Mouse (Mus musculus) lung, embryonic 14.5 days (tissue): ENCODE data around the gene Slit3. TPM values are rescaled to one million over a fixed set of nuclear protein-coding genes. Genes with fewer than 3 reads are reported as not detected.

Experiments used
- ATAC-seq: fragments of 200-750 bp; cut with Nextera tagmentation; 2 replicates; pipeline ENCODE4 v1.8.0; 2017; ENCODE audit warnings: mild to moderate bottlenecking, moderate TSS enrichment, moderate library complexity; ENCODE audit not compliant: insufficient read depth
- DNase-seq: peaks from one replicate; pipeline ENCODE4 v3.0.0-alpha.2; 2015
- H3K27ac ChIP-seq: fragments of 300-500 bp; sonication (generic); 2 replicates; pipeline ENCODE4 v1.5.1; 2014; ENCODE audit warnings: low read depth, mild to moderate bottlenecking, moderate library complexity
- H3K27me3 ChIP-seq: fragments of 300-500 bp; sonication (generic); 2 replicates; pipeline ENCODE4 v1.6.1; 2014; ENCODE audit warnings: low read length, control low read depth; ENCODE audit not compliant: insufficient read depth
- H3K36me3 ChIP-seq: fragments of 300-500 bp; sonication (generic); 2 replicates; pipeline ENCODE4 v1.6.1; 2014; ENCODE audit warnings: control low read depth; ENCODE audit not compliant: insufficient read depth
- H3K4me1 ChIP-seq: fragments of 300-500 bp; sonication (generic); 2 replicates; pipeline ENCODE4 v1.6.1; 2014; ENCODE audit warnings: antibody characterized with exemption, control low read depth; ENCODE audit not compliant: insufficient read depth
- H3K4me2 ChIP-seq: fragments of 300-500 bp; sonication (generic); 2 replicates; pipeline ENCODE4 v1.6.1; 2014; ENCODE audit warnings: mild to moderate bottlenecking
- H3K4me3 ChIP-seq: fragments of 300-500 bp; sonication (generic); 2 replicates; pipeline ENCODE4 v1.5.1; 2014; ENCODE audit warnings: low read depth, low read length
- H3K9ac ChIP-seq: fragments of 300-500 bp; sonication (generic); 2 replicates; pipeline ENCODE4 v1.6.1; 2014
- H3K9me3 ChIP-seq: fragments of 300-500 bp; sonication (generic); 2 replicates; pipeline ENCODE4 v1.6.1; 2016; ENCODE audit warnings: low read depth, low read length, control low read depth
- CTCF ChIP-seq: IDR thresholded peaks from 2 replicates; pipeline ENCODE4 v1.5.1; 2016; ENCODE audit warnings: antibody characterized with exemption, low read depth
- WGBS: fragments of 180-500 bp; shearing (Covaris S2); extraction: QIAGEN DNeasy Blood & Tissue Kit; methylation state at CpG from one replicate; pipeline ENCODE4 v1.1.7; 2014; 5-methylcytosine and 5-hydroxymethylcytosine counted together
- polyA plus RNA-seq: library from polyadenylated mRNA; unstranded; fragments of >200 nt; fragmentation: Nextera tagmentation; extraction: Ambion mirVana; gene quantifications from 2 replicates; pipeline ENCODE4 v1.2.1, GENCODE M21; 2014

The Slit3 gene
- polyA plus RNA-seq, 1 experiment from 2014 or later, result 37.3 TPM

- Histone ChIP-seq H3K9ac (no peak overlapping the region), H3K27me3 (no peaks in the 10 kb centered on the region), H3K4me2 (no peak overlapping the region), H3K36me3 (no peaks in the 10 kb centered on the region), H3K9me3 (no peaks in the 10 kb centered on the region), H3K4me1 (no peaks in the 10 kb centered on the region), H3K4me3 (no peak overlapping the region), H3K27ac (no peak overlapping the region)
- peak; percentile 60; the same call in 1 of the 2 replicates for ATAC-seq
- no peak for TF ChIP-seq CTCF
- WGBS, result 44% methylated on average over 6 of the region's 6 CpGs
- peak; percentile 63 for DNase-seq
Measured at GRCm38 (mm10) chr11:35340752-35341151, 219.7 kb downstream of the Slit3 start.

GRCm38 (mm10) chr11:35342486-35342885 is 221.5 kb downstream of the Slit3 start:
- Histone ChIP-seq H3K9ac (no peak overlapping the region), H3K27ac (no peak overlapping the region), H3K9me3 (no peaks in the 10 kb centered on the region), H3K4me2 (no peak overlapping the region), H3K27me3 (no peaks in the 10 kb centered on the region), H3K4me1 (no peaks in the 10 kb centered on the region), H3K36me3 (no peaks in the 10 kb centered on the region), H3K4me3 (no peak overlapping the region)
- WGBS, result 46% methylated on average over 5 of the region's 5 CpGs
- no peak for DNase-seq
- TF ChIP-seq CTCF, result no peak
- ATAC-seq, result no peak

GRCm38 (mm10) chr11:35345696-35346480 is 224.9 kb downstream of the Slit3 start:
- Histone ChIP-seq H3K9me3 (no peaks in the 10 kb centered on the region), H3K4me3 (no peak overlapping the region), H3K27me3 (no peaks in the 10 kb centered on the region), H3K4me2 (no peak overlapping the region), H3K4me1 (no peaks in the 10 kb centered on the region), H3K27ac (no peak overlapping the region), H3K9ac (no peak overlapping the region), H3K36me3 (no peaks in the 10 kb centered on the region)
- WGBS, result 74% methylated on average over 13 of the region's 13 CpGs
- TF ChIP-seq CTCF, result no peak
- ATAC-seq, result no peak
- no peak for DNase-seq

GRCm38 (mm10) chr11:35348099-35348498 is 227.1 kb downstream of the Slit3 start:
- Histone ChIP-seq H3K27ac (no peak overlapping the region), H3K4me1 (no peaks in the 10 kb centered on the region), H3K4me2 (no peak overlapping the region), H3K27me3 (no peaks in the 10 kb centered on the region), H3K9me3 (no peaks in the 10 kb centered on the region), H3K4me3 (no peak overlapping the region), H3K36me3 (no peaks in the 10 kb centered on the region), H3K9ac (no peak overlapping the region)
- 37% methylated on average over 4 of the region's 4 CpGs for WGBS
- no peak for TF ChIP-seq CTCF
- ATAC-seq (no peak), DNase-seq (no peak)

DNA sequence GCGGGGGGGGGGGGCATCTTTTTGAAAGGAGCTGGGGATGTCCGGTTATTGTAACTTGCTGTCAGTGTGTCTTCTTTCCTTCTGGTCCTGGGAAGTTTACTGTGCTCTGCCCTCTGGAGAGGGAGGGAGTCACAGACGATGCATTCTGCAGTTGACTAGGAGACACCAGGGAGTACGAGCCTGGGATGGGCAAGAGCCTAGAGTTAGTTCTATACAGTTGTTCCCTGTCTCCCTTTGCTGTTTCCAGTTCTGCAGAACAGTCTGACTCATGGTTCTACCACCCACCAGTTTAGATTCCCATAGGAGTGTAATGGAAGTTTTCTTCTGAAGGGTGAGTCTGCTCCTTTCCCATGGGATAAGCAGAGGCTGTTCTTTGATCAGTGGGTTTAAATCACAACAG is 229.9 kb downstream of the Slit3 start:
- no peak overlapping the region for H3K4me3 ChIP-seq
- H3K4me1 ChIP-seq, result no peaks in the 10 kb centered on the region
- ATAC-seq, result no peak
- no peak overlapping the region for H3K4me2 ChIP-seq
- WGBS, result 45% methylated on average over 4 of the region's 4 CpGs
- H3K27ac ChIP-seq, result no peak overlapping the region
- H3K36me3 ChIP-seq, result no peaks in the 10 kb centered on the region
- TF ChIP-seq CTCF, result no peak
- no peak overlapping the region for H3K9ac ChIP-seq
- H3K9me3 ChIP-seq, result no peaks in the 10 kb centered on the region
- no peak for DNase-seq
- H3K27me3 ChIP-seq, result no peaks in the 10 kb centered on the region

DNA sequence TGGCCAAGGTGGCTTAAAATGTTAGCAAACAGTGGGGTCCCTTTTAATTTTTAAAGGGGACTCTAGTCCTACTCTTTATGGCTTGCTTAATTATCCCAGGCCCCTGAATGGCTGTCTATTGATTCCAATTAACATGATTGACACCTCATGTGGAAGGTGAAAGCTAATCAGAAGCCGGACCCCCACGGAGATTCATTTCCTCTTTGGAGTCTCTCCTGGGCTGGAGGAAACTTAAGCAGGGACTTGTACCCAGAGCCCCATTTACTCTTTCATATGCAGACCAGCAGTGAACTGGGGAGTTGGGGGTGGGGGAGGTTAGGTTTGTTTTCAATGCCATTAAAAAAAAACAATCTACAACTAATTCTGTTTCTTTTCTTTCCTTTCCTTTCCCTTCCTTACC is 230.4 kb downstream of the Slit3 start:
- Histone ChIP-seq H3K36me3 (no peaks in the 10 kb centered on the region), H3K4me2 (no peak overlapping the region), H3K4me3 (no peak overlapping the region), H3K9me3 (no peaks in the 10 kb centered on the region), H3K4me1 (no peaks in the 10 kb centered on the region), H3K9ac (no peak overlapping the region), H3K27ac (no peak overlapping the region), H3K27me3 (no peaks in the 10 kb centered on the region)
- ATAC-seq (no peak), DNase-seq (no peak)
- WGBS, result 49% methylated on average over 2 of the region's 2 CpGs
- TF ChIP-seq CTCF, result no peak

DNA sequence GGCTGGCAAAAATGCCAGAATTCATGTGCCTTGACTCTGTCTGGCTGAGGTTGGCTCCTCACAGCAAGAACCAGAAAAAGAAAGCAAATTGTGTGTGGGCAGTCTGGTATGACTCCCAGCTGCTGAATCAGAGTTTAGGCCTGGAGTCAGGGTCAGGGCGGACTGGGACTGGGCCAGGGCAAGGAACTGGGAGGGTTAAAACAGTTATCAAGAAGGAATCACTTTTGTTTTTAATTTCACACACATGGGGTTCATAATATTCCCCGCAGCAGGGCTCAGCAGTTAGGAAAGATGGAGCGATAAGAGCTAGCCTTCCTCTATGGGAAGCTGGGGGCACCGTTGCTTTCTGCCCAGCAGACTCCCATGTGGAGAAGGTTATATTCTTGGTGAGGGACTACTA is 234.8 kb downstream of the Slit3 start:
- Histone ChIP-seq H3K9ac (no peak overlapping the region), H3K27me3 (no peaks in the 10 kb centered on the region), H3K9me3 (no peaks in the 10 kb centered on the region), H3K4me1 (no peaks in the 10 kb centered on the region), H3K4me2 (no peak overlapping the region), H3K4me3 (no peak overlapping the region), H3K36me3 (no peaks in the 10 kb centered on the region), H3K27ac (no peak overlapping the region)
- ATAC-seq (no peak), DNase-seq (no peak)
- 68% methylated on average over 4 of the region's 4 CpGs for WGBS
- no peak for TF ChIP-seq CTCF
